Mouse (Mus musculus) intestine, embryonic 14.5 days (tissue): ENCODE measurements around the gene Macrod1. TPM values are rescaled to one million over a fixed set of nuclear protein-coding genes. Genes with fewer than 3 reads are reported as not detected.
A peak's percentile ranks its signal among the peaks of the same experiment; 100 is the strongest.

Experiments
- ATAC-seq: fragments of 200-750 bp; cut with Nextera tagmentation; replicated peaks from 2 replicates; pipeline ENCODE4 v1.8.0; 2017; ENCODE audit warnings: low read depth, moderate number of reproducible peaks, moderate TSS enrichment, moderate library complexity; ENCODE audit not compliant: low FRiP score, low TSS enrichment
- DNase-seq: peaks from one replicate; pipeline ENCODE4 v3.0.0-alpha.2; 2018; ENCODE audit warnings: low spot score
- H3K27ac ChIP-seq: fragments of 300-500 bp; sonication (generic); 2 replicates; pipeline ENCODE4 v1.5.1; 2014; ENCODE audit warnings: low read depth, mild to moderate bottlenecking, control low read depth
- H3K27me3 ChIP-seq: fragments of 300-500 bp; sonication (generic); replicated peaks from 2 replicates; pipeline ENCODE4 v1.6.1; 2014; ENCODE audit warnings: low read length, control low read depth; ENCODE audit not compliant: control insufficient read depth, insufficient read depth
- H3K36me3 ChIP-seq: fragments of 300-500 bp; sonication (generic); 2 replicates; pipeline ENCODE4 v1.6.1; 2014; ENCODE audit warnings: low read length, control low read depth; ENCODE audit not compliant: control insufficient read depth, insufficient read depth
- H3K4me1 ChIP-seq: fragments of 300-500 bp; sonication (generic); replicated peaks from 2 replicates; pipeline ENCODE4 v1.6.1; 2014; ENCODE audit warnings: low read length, control low read depth, mixed read lengths; ENCODE audit not compliant: control insufficient read depth, insufficient read depth
- H3K4me2 ChIP-seq: fragments of 300-500 bp; sonication (generic); 2 replicates; pipeline ENCODE4 v1.6.1; 2014; ENCODE audit warnings: low read length
- H3K4me3 ChIP-seq: fragments of 300-500 bp; sonication (generic); 2 replicates; pipeline ENCODE4 v1.5.1; 2014; ENCODE audit warnings: low read depth, low read length, control low read depth, mixed read lengths
- H3K9ac ChIP-seq: fragments of 300-500 bp; sonication (generic); 2 replicates; pipeline ENCODE4 v1.6.1; 2014; ENCODE audit warnings: mild to moderate bottlenecking, low read length
- H3K9me3 ChIP-seq: fragments of 300-500 bp; sonication (generic); 2 replicates; pipeline ENCODE4 v1.6.1; 2016; ENCODE audit warnings: low read length, control low read depth; ENCODE audit not compliant: control insufficient read depth
- WGBS: fragments of 180-500 bp; shearing (Covaris S2); extraction: QIAGEN DNeasy Blood & Tissue Kit; methylation state at CpG from one replicate; pipeline ENCODE4 v1.1.7; 2014; 5-methylcytosine and 5-hydroxymethylcytosine counted together
- polyA plus RNA-seq: library from polyadenylated mRNA; unstranded; fragments of >200 nt; fragmentation: Nextera tagmentation; extraction: Ambion mirVana; gene quantifications from 2 replicates; pipeline ENCODE4 v1.2.1, GENCODE M21; 2014

Gene Macrod1
- polyA plus RNA-seq, 1 experiment from 2014 or later: 8.5 TPM

GRCm38 (mm10) chr19:7102039-7102438, 45.4 kb downstream of the Macrod1 start:
- no peak overlapping the region for H3K4me2 ChIP-seq
- WGBS: 92% methylated on average over 10 of the region's 10 CpGs
- H3K9ac ChIP-seq: no peak overlapping the region
- H3K27me3 ChIP-seq: peaks cover 5% of the 10 kb centered on the region
- no peak overlapping the region for H3K4me3 ChIP-seq
- H3K9me3 ChIP-seq: no peaks in the 10 kb centered on the region
- H3K4me1 ChIP-seq: peaks cover 18% of the 10 kb centered on the region
- no peaks in the 10 kb centered on the region for H3K36me3 ChIP-seq
- no peak overlapping the region for H3K27ac ChIP-seq
- DNase-seq: no peak
- no peak for ATAC-seq

- no peak for DNase-seq
- ATAC-seq: peak; percentile 12; the same call in 1 of the 2 replicates
- Histone ChIP-seq H3K9ac (0 out of 2 replicates have a peak overlapping the region, but pooled peaks have one; percentile 20), H3K27ac (peak overlapping the region; percentile 62), H3K4me1 (peaks cover 18% of the 10 kb centered on the region), H3K27me3 (no peaks in the 10 kb centered on the region), H3K4me2 (peak overlapping the region; percentile 50), H3K4me3 (peak overlapping the region; percentile 17; the same call in 1 of the 2 replicates), H3K9me3 (no peaks in the 10 kb centered on the region), H3K36me3 (no peaks in the 10 kb centered on the region)
- WGBS: 56% methylated on average over 4 of the region's 4 CpGs
Observed at GRCm38 (mm10) chr19:7103349-7103992, 46.9 kb downstream of the Macrod1 start.

GRCm38 (mm10) chr19:7103993-7104401, 47.4 kb downstream of the Macrod1 start:
- 12% methylated on average over 19 of the region's 19 CpGs for WGBS
- Histone ChIP-seq H3K36me3 (no peaks in the 10 kb centered on the region), H3K27me3 (no peaks in the 10 kb centered on the region), H3K4me2 (peak overlapping the region; percentile 50), H3K4me1 (peaks cover 18% of the 10 kb centered on the region), H3K27ac (peak overlapping the region; percentile 62; the same call in 1 of the 2 replicates), H3K9ac (peak overlapping the region; percentile 32; the same call in 1 of the 2 replicates), H3K9me3 (no peaks in the 10 kb centered on the region), H3K4me3 (peak overlapping the region; percentile 17)
- DNase-seq (peak; percentile 83), ATAC-seq (peak; percentile 76)

GRCm38 (mm10) chr19:7105544-7105943, 48.9 kb downstream of the Macrod1 start, which contains the start of gene Flrt1:
Flrt1 (minus strand) TSS chr19:7105729.
- no peak within 1 kb of the TSS for H3K9ac ChIP-seq
- no peaks in the 10 kb centered on the region for H3K27me3 ChIP-seq
- 69% methylated on average over 9 of the region's 9 CpGs for WGBS
- no peak within 1 kb of the TSS for H3K27ac ChIP-seq
- ATAC-seq: no peak
- H3K9me3 ChIP-seq: no peaks in the 10 kb centered on the region
- no peak for DNase-seq
- H3K36me3 ChIP-seq: no peaks in the 10 kb centered on the region
- H3K4me1 ChIP-seq: peaks cover 23% of the 10 kb centered on the region
- no peak within 1 kb of the TSS for H3K4me3 ChIP-seq
- no peak within 1 kb of the TSS for H3K4me2 ChIP-seq

GRCm38 (mm10) chr19:7106566-7106965, 50.0 kb downstream of the Macrod1 start:
- Histone ChIP-seq H3K9me3 (no peaks in the 10 kb centered on the region), H3K36me3 (no peaks in the 10 kb centered on the region), H3K4me1 (peaks cover 29% of the 10 kb centered on the region), H3K4me2 (no peak overlapping the region), H3K4me3 (no peak overlapping the region), H3K9ac (no peak overlapping the region), H3K27me3 (no peaks in the 10 kb centered on the region), H3K27ac (no peak overlapping the region)
- ATAC-seq (no peak), DNase-seq (no peak)
- 83% methylated on average over 2 of the region's 2 CpGs for WGBS

- Histone ChIP-seq H3K4me1 (peaks cover 29% of the 10 kb centered on the region), H3K27me3 (no peaks in the 10 kb centered on the region), H3K9me3 (no peaks in the 10 kb centered on the region), H3K4me3 (no peak overlapping the region), H3K9ac (no peak overlapping the region), H3K4me2 (no peak overlapping the region), H3K36me3 (no peaks in the 10 kb centered on the region), H3K27ac (no peak overlapping the region)
- ATAC-seq (no peak), DNase-seq (no peak)
- WGBS: 72% methylated on average over 4 of the region's 4 CpGs
Observed at GRCm38 (mm10) chr19:7107174-7107573, 50.6 kb downstream of the Macrod1 start.

GRCm38 (mm10) chr19:7108114-7108905, 51.7 kb downstream of the Macrod1 start:
- no peak overlapping the region for H3K9ac ChIP-seq
- no peaks in the 10 kb centered on the region for H3K27me3 ChIP-seq
- H3K27ac ChIP-seq: no peak overlapping the region
- ATAC-seq (no peak), DNase-seq (no peak)
- H3K36me3 ChIP-seq: no peaks in the 10 kb centered on the region
- H3K9me3 ChIP-seq: no peaks in the 10 kb centered on the region
- peaks cover 23% of the 10 kb centered on the region for H3K4me1 ChIP-seq
- H3K4me2 ChIP-seq: no peak overlapping the region
- no peak overlapping the region for H3K4me3 ChIP-seq
- WGBS: 58% methylated on average over 6 of the region's 6 CpGs

- ATAC-seq (no peak), DNase-seq (no peak)
- 11% methylated on average over 5 of the region's 5 CpGs for WGBS
- Histone ChIP-seq H3K4me2 (no peak overlapping the region), H3K4me3 (no peak overlapping the region), H3K4me1 (peaks cover 15% of the 10 kb centered on the region; the same call in 1 of the 2 replicates), H3K27ac (no peak overlapping the region), H3K36me3 (no peaks in the 10 kb centered on the region), H3K9me3 (no peaks in the 10 kb centered on the region), H3K9ac (0 out of 2 replicates have a peak overlapping the region, but pooled peaks have one; percentile 1), H3K27me3 (no peaks in the 10 kb centered on the region)
Observed at GRCm38 (mm10) chr19:7110097-7110496, 53.5 kb downstream of the Macrod1 start.
